Mouse (Mus musculus) Muller cell, postnatal 12 days (primary cell): ENCODE results near the gene Myo3b.
A peak's percentile ranks its signal among the peaks of the same experiment; 100 is the strongest.

Experiments used
- DNase-seq: peaks from one replicate; pipeline ENCODE4 v3.0.0-alpha.2; 2015; ENCODE audit errors: inconsistent ontology term

Myo3b gene

DNA sequence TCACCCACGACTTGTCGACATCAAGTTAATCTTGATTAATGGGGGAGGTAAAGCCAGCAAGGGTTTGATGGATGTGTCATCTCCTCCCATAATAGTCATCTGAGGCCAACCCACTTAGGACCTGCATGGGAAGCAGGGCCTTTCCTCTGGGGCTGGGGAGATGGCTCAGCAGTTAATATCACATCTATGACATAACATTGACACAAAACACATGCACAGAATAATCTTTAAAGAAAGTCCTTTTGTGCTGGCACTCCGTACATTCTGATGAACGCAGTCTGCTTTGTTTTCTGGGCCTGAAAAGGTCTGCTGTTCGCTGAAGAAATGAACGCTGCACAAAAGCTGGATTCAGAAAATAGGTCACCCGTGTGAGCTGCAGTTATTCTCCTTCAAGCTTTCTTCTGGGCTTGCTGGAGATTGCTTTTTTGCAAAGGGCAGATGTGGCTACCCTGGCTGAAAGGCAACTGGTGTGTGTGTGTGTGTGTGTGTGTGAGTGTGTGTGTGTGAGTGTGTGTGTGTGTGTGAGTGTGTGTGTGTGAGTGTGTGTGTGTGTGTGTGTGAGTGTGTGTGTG is 26.9 kb downstream of the Myo3b start:
- DNase-seq = peak; percentile 60

DNA sequence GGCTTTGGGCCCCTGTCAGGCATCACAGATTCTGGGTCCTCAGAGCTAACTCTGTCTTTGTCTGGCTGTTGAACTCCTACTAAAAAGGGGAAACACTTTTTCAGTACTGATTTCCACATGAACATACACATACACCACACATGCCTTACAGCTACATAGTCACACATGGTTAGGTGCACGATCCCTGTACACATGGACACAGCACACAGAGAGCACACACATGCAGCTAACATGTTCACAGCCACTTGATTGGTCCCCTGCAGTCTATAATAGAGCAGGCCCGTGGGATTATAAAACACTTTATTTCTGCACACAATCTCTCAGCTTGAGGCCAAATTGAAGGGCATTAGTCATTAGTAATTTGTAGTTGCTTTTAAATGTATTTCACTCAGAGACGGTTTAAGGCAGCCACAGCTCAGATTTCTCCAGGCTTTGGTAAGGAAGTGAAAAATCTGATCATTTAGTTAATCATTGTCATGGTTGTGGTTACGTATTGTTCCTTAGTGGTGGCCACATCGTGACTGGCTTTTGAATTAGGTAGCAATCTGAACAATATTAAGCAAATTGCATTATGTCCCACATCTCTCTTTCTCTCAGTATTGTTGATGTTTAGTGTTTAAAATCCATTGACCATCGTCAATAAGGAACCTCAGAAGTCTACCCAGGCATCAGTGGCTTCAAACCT is 27.6 kb downstream of the Myo3b start:
- peak; percentile 11 for DNase-seq

DNA sequence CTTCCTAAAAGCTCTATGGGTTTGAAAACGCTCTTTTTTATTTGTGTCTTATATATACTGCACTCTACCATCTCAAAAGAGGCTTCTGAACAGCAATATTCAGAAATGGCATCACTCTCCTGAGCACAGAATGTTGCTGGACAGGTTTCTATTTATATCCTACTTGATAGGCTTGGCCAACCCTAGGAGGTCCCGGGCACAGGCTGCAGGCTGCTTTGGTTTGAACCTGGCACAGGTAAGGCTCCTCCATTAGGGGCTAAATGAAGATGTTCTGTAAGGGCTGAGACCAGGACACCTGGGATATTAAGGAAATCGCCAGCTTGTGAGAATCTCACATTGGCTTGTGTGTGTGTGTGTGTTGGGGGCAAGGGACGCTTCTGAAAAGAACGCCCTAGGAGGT is 30.9 kb downstream of the Myo3b start:
- no peak for DNase-seq

DNA sequence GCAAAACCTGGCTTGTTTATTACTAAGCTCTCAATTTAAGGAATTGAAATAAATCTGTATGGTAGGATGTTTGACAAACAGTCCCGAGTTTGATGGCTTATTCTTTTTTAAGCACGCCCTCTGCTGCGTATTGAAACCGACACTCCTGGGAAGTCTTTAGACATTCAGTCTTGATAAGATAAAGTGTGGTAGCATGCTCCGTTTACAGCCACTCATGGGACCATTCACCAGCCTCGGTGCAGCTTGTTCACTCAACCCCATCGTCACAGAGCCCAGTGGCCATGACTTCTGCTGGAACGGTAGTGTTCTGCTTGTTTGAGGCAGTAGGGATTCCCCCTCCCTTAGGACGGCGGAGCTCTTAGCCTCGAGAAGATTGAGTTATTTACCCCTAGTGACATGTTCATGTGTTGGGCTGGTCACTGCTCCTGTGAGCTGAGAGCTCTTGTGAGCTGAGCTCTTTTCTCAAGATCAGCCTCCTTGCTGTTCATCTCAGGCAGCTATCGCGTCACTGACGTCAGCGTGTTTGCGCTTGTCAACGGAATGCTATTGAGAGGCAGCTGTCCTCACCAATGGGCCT is 44.6 kb downstream of the Myo3b start:
- DNase-seq = no peak

DNA sequence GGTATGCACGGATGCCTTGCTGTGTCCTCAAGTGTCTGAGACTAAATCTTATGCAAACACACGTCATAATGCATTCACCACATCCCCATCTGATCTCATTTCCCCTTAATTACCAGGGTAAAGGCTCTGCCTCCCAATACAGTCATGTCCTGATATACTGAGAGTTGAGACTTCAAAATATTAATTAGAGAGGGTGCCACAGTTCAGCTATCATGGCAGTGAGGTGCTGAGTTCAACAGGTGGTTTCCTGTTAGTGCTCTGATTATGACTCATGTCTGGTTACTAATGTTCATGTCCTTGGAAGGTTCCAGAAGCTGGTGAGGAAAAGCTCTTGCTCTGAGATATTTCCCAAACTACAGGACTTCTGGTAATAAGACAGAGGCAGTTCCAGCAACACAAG is 52.3 kb downstream of the Myo3b start:
- peak; percentile 11 for DNase-seq

DNA sequence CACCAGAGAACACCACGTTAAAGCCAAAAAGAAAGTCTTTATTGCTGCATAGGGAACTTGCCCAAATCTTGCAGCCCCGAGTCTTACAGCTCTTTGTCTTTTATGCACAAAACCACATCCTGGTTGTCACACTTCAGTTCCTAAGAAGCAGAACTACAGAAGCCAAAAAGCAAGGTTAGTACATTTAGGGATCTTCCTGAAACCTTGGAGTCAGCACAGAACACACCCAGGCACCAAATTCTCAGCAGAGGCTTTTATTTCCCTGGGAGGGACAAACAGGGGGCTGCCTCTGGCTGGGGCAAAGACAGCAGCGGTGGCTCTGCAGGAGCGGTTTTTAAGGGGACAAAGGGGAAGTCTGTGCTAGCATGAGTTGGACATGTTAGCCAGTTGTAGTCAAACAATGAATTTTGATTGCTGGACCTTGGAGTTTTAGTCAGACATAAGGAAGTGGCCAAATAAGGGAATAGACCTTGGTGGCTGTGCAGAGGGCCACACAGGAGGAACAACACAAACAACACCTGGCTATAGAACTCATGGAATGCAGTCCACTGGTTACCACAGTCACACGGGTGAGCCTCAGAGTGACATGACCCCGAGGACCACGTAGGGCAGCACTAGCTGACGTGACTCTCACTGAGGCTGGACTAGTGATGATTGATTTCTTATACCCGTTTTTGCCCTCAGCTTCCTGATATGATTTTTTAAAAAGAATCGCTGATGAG is 53.0 kb downstream of the Myo3b start:
- peak; percentile 22 for DNase-seq

DNA sequence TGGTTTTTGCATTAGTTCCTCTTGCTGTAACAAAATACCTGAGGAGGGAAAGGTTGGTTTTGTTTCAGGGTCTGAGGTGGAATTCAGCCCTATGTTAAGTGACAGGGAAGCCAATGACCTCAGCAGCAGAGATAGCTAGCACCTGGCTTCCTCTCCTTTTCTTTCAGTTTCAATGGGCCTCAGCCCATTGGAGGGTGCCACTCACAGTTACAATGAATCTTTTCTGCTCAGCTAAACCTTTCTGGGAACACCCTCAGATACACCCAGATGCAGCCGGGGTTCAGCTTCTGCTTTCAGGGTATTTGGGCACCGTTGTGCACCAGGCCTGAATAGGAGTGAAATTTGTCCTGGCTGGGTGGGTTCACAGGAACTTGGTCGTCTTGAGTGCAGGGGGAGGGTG is 53.7 kb downstream of the Myo3b start:
- no peak for DNase-seq

DNA sequence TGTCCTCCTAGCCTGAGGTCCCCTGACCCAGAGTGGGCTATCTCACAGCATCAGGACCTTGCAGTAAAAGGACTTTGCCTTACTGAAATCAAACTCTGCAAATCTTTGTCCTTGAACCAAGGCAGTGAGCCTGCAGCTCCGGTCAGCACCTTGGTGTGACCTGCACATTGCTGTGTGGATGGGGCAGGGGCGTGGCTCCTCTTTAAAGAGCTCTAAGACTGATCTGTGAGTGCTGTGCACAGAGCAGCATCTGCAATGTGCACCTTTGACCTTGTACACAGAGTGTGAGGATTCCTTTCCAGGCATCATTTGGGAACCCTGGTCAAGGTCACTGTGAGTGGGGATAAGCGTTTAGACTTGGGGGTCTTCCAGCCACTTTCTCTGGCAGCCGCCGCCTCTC is 55.5 kb downstream of the Myo3b start:
- no peak for DNase-seq

DNA sequence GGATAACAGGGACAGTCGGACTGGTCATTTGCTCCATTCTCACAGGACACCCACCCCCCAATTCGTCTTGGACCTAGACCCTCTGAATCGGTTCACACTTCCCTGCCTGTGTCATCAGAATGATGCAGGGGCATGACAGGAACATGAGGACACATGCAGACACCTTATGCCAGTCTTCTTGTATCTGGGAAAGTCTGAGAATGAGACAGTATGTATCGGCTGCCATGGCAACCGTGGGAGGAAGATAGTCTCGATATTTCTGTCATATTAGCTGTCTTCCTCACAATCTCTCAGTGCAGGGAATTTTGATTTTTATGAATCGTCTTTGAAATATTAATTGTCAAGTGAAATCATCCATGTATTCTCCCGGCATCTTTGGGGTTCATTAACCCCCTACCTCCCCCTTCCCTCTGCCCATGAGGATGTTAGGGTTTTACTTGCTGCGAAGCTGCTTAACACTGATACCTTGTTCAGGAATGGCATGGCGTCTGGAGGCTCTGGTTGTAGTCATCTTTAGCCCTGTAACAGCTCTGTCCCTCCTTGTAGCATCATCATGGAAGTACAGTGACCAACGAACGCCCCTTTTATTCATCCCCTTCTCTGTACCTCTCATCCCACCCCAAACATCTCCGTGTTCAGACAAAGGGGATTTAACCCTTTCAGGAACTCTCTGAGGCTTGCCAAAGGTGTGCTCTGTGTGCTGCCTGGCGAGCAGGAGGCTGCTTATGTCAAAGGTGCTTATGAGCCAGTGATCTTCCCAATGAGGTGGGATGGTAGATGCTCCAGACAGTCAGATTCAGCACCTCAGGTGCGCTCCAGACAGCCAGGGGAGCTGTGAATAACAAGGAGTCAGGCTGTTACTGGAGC is 58.5 kb downstream of the Myo3b start:
- DNase-seq = no peak

DNA sequence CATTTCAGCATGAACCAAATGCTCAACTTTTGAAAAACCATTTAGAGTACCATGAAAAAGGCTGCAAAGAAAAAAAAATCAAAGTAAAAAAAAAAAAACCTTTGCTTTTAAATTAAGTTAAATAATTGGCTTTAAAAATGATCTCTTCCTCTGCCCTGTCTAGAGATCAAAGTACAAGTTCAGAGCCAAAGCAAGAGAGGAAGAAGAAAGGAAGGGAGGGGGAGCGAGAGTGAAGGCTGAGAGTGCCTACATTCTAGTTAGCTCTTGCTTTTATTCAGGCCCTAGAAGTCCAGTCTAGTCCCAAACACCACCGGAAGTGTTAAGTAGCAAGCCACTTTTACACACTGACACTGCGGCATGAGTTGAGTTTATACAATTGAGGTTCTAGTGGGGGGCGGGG is 60.5 kb downstream of the Myo3b start:
- no peak for DNase-seq

DNA sequence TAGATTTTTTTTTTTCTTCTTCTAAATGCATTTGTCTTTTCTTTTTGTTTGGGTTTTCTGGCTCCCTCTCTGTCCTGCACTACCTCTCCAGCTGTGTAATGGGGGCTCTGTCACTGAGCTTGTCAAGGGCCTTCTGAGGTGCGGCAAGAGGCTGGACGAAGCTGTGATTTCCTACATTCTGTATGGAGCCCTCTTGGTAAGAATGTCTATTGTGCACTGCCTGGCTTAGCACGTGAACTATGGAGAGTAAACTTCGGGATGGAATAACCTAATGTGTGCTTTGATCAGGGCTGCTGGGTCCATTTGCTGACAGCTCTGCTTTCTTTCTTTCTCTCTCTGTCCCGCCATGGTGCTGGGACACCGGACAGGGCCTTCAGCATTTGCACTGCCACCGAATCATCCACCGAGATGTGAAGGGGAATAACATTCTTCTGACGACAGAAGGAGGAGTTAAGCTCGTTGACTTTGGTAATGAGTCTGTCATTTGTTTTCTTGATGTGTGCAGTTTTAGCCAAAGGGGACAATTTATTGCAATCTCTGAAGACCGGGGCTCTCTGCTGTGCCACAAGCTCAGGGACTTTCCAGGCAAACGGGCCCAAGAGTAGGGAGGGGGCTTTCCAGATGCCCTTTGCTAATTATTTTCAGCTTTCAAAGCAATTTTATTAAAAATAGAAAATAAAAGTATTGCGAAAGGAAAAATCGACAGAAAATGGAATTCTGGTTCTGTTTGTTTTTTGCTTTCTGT is 66.5 kb downstream of the Myo3b start:
- DNase-seq = no peak

DNA sequence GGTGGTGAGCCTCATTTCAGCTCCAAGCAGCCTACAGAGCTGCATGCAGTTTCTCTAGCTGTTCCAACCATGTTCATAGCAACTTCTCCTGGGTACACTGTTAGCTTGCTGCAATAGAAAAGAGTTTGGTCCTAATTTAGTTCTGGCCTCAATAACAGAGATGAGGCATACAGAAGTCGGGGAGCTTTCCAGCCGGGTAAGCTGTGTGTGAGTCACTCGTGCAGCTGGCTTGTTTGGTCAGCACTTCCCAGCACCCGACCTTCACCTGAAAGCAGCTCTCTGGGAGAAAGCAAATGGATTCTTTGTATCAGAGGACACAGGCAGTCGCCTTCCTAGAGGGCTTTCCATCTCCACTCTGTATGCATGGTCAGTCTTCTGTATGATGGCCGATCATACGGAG is 70.1 kb downstream of the Myo3b start:
- DNase-seq = peak; percentile 38

DNA sequence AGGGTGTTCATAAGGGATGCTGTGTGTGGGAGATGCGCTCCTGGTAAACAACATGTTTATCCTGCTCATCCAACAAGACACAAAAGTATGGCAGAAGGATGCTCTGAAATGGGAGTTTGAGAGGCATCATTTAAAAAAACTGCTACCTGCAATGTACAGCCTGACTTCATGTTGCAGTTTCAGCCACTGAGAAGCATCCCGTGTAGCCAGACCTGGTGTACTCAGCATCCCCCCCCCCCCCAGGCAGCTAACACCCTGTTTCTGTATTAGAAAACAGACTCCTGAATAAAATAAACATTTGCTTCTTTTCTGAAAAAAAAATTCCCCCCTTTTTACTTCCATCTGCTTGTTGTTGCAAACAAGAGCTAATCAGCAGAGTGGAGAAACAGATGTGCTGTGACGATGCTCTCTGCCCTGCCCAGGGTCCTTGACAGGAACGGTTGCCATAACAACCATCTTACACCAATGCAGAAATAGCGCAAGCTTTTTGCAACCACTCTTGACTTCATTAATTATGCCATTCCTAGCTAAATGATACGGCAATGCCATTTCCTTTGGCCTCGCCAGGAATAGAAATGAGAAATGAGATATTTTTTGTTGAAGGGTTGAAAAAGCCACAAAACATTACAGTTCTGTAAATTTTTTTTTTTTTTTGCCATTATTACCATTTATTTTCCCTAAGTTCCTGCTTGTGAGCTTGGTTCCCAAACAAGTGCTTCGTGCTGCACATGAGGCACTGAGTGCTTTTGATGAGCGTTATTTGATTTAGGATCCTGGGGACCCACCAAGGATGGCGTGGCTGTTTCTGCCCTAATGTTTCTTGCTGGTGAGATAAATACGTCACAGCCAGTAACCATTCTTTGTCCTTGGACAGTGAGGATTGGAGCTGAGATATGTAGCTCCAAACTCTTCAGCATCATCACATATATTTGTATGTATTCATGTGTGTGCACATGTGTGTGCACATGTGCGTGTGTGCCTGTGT is 75.2 kb downstream of the Myo3b start:
- DNase-seq = no peak

DNA sequence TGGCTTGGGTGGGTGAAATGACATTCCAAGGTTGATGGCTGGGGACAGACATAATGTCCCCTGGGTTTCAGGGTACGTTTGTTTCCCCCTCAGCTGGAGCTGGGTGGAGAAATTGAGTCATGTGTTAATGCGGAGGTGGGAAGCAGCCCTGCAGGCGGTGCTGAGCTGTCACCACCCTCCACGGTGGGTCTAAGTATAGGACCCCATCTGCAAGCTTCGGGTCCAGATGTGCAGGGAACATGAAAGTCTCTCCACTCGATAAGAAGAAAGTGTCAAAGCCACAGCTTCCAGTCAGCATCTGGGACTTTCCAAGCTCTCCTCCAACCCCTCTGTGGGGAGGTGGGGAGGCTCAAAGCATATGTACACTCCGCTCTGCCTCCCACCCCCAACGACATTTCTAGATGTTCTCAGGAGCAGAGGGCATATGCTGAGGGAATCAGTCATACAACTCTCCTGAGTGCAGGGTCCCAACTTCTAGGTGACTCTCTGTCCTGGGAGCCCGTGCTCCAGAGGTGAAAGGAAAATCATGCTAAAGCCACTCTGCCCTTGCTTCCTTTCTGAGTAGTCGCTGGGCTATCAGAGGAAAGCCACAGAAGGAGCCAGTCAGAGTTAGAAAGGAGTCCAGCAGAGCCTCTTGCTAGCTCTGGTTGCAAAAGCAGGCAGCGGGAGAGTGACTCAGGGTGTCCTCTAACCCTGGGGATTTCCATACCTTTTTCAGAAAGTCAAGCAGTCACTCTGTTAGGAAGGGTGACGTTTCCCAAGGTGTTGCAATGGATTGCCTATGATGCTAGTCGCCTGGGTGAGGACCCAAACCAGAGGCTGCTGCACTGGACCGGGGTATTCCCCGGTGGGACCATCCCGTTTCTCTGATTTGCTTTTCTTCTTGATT is 79.7 kb downstream of the Myo3b start:
- DNase-seq = no peak

DNA sequence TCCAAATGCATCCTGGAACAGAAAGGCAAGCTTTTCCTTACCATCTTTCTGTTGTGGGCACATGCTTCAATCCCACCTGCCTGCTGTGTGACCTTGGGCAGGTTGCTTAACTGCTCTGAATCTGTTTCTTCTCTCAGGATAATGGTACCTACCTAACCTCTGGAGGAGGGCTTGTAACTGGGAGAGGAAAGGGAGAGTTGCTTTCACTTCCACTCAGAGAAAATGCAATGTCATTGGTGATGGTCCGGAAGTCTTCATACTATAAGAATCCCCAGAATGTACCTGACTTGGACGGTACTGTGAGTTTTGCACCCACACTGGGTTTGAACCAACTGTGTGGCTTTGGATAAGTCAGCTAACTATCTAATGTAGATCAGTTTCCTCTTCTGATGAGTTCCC is 80.3 kb downstream of the Myo3b start:
- DNase-seq = no peak

DNA sequence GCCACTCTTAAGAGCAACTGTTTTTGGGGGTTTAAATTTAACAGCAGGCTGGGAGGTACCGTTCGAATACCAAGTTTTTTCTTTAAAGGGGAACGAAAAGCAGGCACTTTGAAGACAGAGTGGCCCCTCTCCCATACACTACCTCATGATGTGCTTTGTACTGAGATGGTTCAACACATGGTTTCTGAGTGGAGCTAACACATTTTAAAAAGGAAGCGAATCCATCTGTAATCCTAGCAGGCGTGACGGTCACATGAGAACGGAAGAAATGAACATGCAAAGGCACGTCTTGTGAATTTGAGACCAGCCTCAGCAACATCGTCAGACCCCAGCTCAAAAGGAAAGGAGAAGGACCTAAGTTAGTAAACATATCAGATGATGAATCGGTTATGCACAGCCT is 87.4 kb downstream of the Myo3b start:
- no peak for DNase-seq

DNA sequence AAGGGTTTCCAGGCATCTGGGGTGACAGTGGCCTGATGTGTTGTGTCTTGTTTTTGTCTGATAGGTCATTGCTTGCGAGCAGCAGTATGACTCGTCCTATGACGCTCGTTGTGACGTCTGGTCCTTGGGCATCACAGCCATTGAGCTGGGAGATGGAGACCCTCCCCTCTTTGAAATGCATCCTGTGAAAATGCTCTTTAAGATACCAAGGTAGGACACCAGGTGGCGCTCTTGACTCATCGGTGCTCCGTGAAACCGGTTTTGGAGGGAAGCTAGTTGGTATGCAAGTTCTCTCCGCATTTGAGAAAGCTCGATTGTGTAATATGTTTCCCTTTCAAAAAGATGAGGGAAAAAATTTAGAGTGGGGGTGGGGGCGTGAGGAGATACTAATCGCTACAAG is 87.9 kb downstream of the Myo3b start:
- peak; percentile 78 for DNase-seq

DNA sequence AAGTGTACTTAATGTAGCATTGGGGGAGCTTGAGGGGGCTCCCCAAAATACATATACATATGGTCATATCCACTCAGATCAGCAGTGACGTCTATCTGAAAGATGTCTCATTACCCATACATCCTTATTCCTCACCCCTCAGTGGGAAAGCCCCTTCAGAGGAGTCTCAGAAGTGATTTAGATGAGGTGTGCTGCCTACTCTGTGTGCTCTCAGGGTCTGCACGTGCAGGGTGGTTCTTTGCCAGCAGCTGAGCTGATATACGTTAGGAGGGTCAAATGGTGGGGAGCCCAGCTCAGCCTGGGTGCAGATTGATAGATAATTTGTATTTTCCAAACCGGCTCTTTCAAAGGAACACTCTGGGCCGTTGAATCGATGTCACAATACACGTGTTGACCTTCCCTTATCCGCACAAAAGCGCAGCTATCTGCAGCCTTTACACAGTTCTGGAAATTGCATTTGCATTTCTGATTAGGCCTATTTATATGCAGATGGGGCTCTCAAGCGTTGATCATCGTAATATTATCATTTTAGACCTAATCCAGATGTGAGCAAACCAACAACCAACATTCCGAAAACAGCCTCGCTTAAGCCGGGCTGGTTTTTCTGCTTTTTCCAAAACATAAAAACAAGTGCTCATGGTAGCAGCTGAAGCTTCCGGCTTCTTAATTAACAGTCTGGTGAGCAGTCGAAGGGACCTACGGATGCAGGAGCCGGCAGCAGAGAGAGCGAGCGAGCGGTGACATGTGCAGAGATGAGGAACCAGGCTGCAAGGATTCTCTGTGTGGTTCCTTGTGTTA is 88.6 kb downstream of the Myo3b start:
- DNase-seq = no peak
